Mouse (Mus musculus) heart, embryonic 16.5 days (tissue): Measurements from ENCODE around the gene Brms1. TPM values are rescaled to one million over a fixed set of nuclear protein-coding genes. Genes with fewer than 3 reads are reported as not detected.

Experiments used
- ATAC-seq: fragments of 200-750 bp; cut with Nextera tagmentation; replicated peaks from 2 replicates; pipeline ENCODE4 v1.8.0; 2017; ENCODE audit warnings: moderate number of reproducible peaks; ENCODE audit not compliant: insufficient read depth, low FRiP score; ENCODE audit errors: extremely low read depth
- H3K27ac ChIP-seq: fragments of 300-500 bp; sonication (generic); 2 replicates; pipeline ENCODE4 v1.5.1; 2014; ENCODE audit warnings: mild to moderate bottlenecking, low read length, control low read depth, moderate library complexity
- H3K27me3 ChIP-seq: fragments of 300-500 bp; sonication (generic); 2 replicates; pipeline ENCODE4 v1.6.1; 2014; ENCODE audit warnings: low read length, mixed read lengths; ENCODE audit not compliant: control insufficient read depth, insufficient read depth
- H3K36me3 ChIP-seq: fragments of 300-500 bp; sonication (generic); 2 replicates; pipeline ENCODE4 v1.6.1; 2014; ENCODE audit not compliant: control insufficient read depth, insufficient read depth
- H3K4me1 ChIP-seq: fragments of 300-500 bp; sonication (generic); 2 replicates; pipeline ENCODE4 v1.6.1; 2014; ENCODE audit warnings: low read length, mixed read lengths; ENCODE audit not compliant: control insufficient read depth, insufficient read depth
- H3K4me2 ChIP-seq: fragments of 300-500 bp; sonication (generic); 2 replicates; pipeline ENCODE4 v1.6.1; 2014; ENCODE audit warnings: low read depth, mild to moderate bottlenecking, control low read depth, low read length
- H3K4me3 ChIP-seq: fragments of 300-500 bp; sonication (generic); 2 replicates; pipeline ENCODE4 v1.5.1; 2014; ENCODE audit warnings: mild to moderate bottlenecking, control low read depth, low read length
- H3K9ac ChIP-seq: fragments of 300-500 bp; sonication (generic); 2 replicates; pipeline ENCODE4 v1.6.1; 2014; ENCODE audit warnings: low read length, control low read depth
- H3K9me3 ChIP-seq: fragments of 300-500 bp; sonication (generic); replicated peaks from 2 replicates; pipeline ENCODE4 v1.6.1; 2016; ENCODE audit warnings: low read length; ENCODE audit not compliant: control insufficient read depth
- WGBS: fragments of 180-500 bp; shearing (Covaris S2); extraction: QIAGEN DNeasy Blood & Tissue Kit; methylation state at CpG from one replicate; pipeline ENCODE4 v1.1.7; 2014; 5-methylcytosine and 5-hydroxymethylcytosine counted together
- polyA plus RNA-seq: library from polyadenylated mRNA; unstranded; fragments of >200 nt; fragmentation: Nextera tagmentation; extraction: Ambion mirVana; gene quantifications from 2 replicates; pipeline ENCODE4 v1.2.1, GENCODE M21; 2015

Brms1 gene
- polyA plus RNA-seq, 1 experiment from 2014 or later: 29.7 TPM

DNA sequence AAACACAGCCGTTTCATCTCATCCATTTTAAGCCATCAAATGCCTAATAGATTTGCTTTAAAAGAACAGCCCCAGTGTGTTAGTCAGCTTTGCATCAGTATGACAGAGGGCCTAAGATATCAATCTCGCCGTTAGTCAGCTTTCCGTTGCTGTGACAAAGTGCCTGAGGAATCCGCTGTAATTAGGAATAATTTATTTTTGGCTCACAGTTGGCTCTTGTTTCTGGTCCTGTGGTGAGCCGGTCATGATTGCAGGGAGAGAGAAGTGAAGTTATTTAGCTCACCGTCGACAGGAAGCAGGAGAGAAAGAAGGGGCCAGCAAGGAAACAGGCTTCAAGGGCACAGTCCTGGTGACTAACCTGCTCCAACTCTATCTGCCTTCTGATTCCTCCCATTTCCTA, 28.0 kb upstream of the Brms1 start:
- Histone ChIP-seq H3K27me3 (no peaks in the 10 kb centered on the region), H3K27ac (no peak overlapping the region), H3K4me2 (no peak overlapping the region), H3K9ac (no peak overlapping the region), H3K4me3 (no peak overlapping the region), H3K9me3 (no peaks in the 10 kb centered on the region), H3K36me3 (no peaks in the 10 kb centered on the region), H3K4me1 (peaks cover 20% of the 10 kb centered on the region)
- 36% methylated on average over 8 of the region's 8 CpGs for WGBS
- no peak for ATAC-seq

DNA sequence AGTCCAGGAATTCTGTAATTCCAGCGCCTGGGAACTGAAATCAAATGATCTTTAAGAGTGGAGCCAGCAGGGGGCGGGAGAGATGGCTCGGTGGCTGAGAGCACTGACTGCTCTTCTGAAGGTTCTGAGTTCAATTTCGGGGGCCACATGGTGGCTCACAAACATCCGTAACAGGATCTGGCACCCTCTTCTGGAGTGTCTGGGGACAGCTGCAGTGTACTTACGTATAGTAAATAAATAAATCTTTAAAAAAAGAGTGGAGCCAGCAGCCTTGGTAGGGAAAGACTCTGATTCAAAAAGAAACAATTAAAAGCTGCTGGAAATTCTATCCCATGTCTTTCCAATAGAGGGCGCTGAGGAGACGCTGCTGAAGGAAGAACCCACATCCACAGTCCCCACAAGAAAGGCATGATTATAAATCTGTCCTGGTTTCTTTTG, 26.2 kb upstream of the Brms1 start:
- H3K4me3 ChIP-seq: no peak overlapping the region
- ATAC-seq: no peak

DNA sequence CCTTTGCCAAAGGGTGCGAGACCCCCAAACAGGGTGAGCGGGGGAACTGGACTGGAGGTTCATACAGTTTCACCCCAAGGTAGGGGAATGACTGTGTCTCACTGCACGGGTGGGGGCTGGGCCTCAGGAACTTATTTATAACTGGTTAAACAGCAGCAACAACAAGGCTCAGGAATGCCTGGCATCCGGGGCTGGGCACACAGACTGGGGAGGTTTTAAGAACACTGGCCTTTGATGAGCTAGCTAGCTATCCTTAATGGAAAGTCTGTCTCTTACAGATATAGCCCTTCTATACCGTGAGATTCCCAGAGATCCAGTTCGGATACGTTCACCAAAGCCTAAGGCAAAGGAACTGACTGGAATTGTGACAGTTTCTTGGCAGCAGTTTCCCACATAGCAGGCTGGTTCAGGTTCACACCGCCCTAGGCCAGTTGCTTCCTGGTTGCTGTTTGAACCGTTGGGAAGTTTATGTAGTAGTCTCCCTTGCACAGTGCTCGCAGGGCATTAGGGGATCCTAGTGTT, 24.9 kb upstream of the Brms1 start:
- peak overlapping the region; percentile 65 for H3K9ac ChIP-seq
- H3K36me3 ChIP-seq: no peaks in the 10 kb centered on the region
- H3K27me3 ChIP-seq: no peaks in the 10 kb centered on the region
- H3K9me3 ChIP-seq: no peaks in the 10 kb centered on the region
- 15% methylated on average over 10 of the region's 10 CpGs for WGBS
- peak overlapping the region; percentile 99 for H3K27ac ChIP-seq
- peak overlapping the region; percentile 58 for H3K4me2 ChIP-seq
- peaks cover 22% of the 10 kb centered on the region for H3K4me1 ChIP-seq
- ATAC-seq: peak; percentile 93
- no peak overlapping the region for H3K4me3 ChIP-seq

More for the DNA sequence above, 26.2 kb upstream of the Brms1 start:
- no peaks in the 10 kb centered on the region for H3K27me3 ChIP-seq
- H3K27ac ChIP-seq: peak overlapping the region; percentile 99
- H3K9ac ChIP-seq: no peak overlapping the region
- H3K9me3 ChIP-seq: no peaks in the 10 kb centered on the region
- no peak overlapping the region for H3K4me2 ChIP-seq
- WGBS: 23% methylated on average over 8 of the region's 8 CpGs
- peaks cover 22% of the 10 kb centered on the region for H3K4me1 ChIP-seq
- H3K36me3 ChIP-seq: no peaks in the 10 kb centered on the region

DNA sequence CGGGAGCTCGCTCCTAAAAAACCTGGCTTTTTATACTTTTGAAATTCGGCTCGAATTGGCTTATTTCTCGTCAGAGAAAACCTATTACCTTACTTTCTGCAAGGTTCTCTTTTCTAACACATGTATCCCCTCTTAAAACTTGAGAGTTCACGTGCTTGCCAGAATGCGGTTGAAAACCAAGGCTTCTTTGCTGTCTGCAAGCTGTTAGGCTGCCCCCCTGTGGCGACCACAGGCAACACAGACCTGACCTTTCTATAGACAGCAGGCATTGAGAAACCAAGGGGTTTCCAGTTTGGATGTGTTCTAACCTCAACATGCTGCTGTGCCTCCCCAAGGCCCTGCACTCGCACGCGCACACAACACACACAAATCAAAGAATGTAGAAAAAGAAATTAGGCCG, 24.4 kb upstream of the Brms1 start:
- H3K9ac ChIP-seq: peak overlapping the region; percentile 65
- peak; percentile 47; the same call in 1 of the 2 replicates for ATAC-seq
- peak overlapping the region; percentile 99 for H3K27ac ChIP-seq
- no peaks in the 10 kb centered on the region for H3K27me3 ChIP-seq
- WGBS: 20% methylated on average over 12 of the region's 12 CpGs
- no peak overlapping the region for H3K4me3 ChIP-seq
- H3K36me3 ChIP-seq: no peaks in the 10 kb centered on the region
- H3K9me3 ChIP-seq: no peaks in the 10 kb centered on the region
- peaks cover 22% of the 10 kb centered on the region for H3K4me1 ChIP-seq
- peak overlapping the region; percentile 58 for H3K4me2 ChIP-seq

GRCm38 (mm10) chr19:5017611-5018010, 23.5 kb upstream of the Brms1 start:
- no peak overlapping the region for H3K4me2 ChIP-seq
- no peak overlapping the region for H3K4me3 ChIP-seq
- H3K27me3 ChIP-seq: no peaks in the 10 kb centered on the region
- H3K9ac ChIP-seq: no peak overlapping the region
- H3K4me1 ChIP-seq: peaks cover 22% of the 10 kb centered on the region
- no peaks in the 10 kb centered on the region for H3K36me3 ChIP-seq
- no peak for ATAC-seq
- H3K27ac ChIP-seq: 0 out of 2 replicates have a peak overlapping the region, but pooled peaks have one; percentile 16
- no peaks in the 10 kb centered on the region for H3K9me3 ChIP-seq
- WGBS: 72% methylated on average over 4 of the region's 4 CpGs

GRCm38 (mm10) chr19:5018191-5018590, 23.0 kb upstream of the Brms1 start:
- H3K4me1 ChIP-seq: peaks cover 22% of the 10 kb centered on the region
- no peak overlapping the region for H3K9ac ChIP-seq
- H3K36me3 ChIP-seq: no peaks in the 10 kb centered on the region
- ATAC-seq: no peak
- H3K27me3 ChIP-seq: no peaks in the 10 kb centered on the region
- H3K9me3 ChIP-seq: no peaks in the 10 kb centered on the region
- H3K4me2 ChIP-seq: no peak overlapping the region
- no peak overlapping the region for H3K4me3 ChIP-seq
- H3K27ac ChIP-seq: no peak overlapping the region
- WGBS: 70% methylated on average over 3 of the region's 3 CpGs

- Histone ChIP-seq H3K4me3 (no peak overlapping the region), H3K4me1 (peaks cover 14% of the 10 kb centered on the region), H3K27ac (no peak overlapping the region), H3K9me3 (no peaks in the 10 kb centered on the region), H3K36me3 (no peaks in the 10 kb centered on the region), H3K4me2 (no peak overlapping the region), H3K9ac (no peak overlapping the region), H3K27me3 (no peaks in the 10 kb centered on the region)
- no peak for ATAC-seq
- WGBS: 67% methylated on average over 2 of the region's 2 CpGs
These were observed 19.7 kb upstream of the Brms1 start for GRCm38 (mm10) chr19:5021416-5021815.

DNA sequence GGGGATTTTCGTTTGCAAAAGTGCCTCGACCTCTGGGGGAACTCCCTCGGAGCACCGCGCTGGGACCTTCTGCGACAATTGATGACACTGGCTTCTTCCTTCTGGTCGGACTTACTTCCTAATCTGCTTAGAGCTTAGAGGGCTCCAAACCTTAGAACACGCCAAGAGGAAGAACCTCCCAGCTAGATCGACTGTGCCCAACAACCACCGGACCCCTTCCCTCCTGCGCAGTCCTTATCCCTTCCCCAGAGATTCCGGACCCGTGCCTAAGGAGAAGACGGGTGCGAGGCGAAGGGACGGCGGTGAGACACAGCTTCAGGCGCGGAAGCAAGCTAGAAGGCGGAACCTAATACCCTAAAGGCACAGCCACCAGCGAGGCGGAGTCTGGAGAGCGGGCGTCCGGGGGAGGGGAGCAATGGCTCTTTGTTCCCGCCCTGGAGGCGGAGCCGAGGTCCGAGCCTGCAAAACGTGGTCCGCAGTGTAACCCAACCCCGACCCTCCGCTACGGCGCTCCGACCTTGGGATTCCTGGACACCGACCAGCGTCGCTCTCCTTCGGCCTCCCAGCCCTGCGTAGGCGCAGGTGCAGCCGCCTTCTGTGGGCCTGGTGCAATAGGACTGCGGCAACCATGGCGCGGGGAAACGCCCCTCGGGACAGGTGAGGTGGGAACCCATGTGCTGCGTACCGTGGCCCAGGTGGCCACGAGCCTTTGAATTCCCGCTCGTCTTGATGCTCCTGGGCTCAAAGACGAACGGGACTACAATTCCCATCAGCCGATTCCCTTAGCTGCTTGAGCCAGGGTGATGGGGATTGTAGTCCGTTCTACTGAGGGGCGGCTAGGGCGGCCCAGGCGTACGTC, 17.3 kb upstream of the Brms1 start, which contains the start of gene Slc29a2:
Gene Slc29a2 (plus strand): TSS at position 240 of the 859 bp plus-strand sequence.
- Histone ChIP-seq H3K9me3 (no peaks in the 10 kb centered on the region), H3K4me2 (peak within 1 kb of the TSS; percentile 91), H3K27me3 (no peaks in the 10 kb centered on the region), H3K27ac (peak within 1 kb of the TSS; percentile 96), H3K9ac (peak within 1 kb of the TSS; percentile 90), H3K36me3 (peaks cover 18% of the 10 kb centered on the region), H3K4me3 (peak within 1 kb of the TSS; percentile 84), H3K4me1 (peaks cover 6% of the 10 kb centered on the region)
- peak; percentile 97 for ATAC-seq
- WGBS: under 1% methylated on average over 62 of the region's 62 CpGs

GRCm38 (mm10) chr19:5026111-5026510, 15.0 kb upstream of the Brms1 start:
- Histone ChIP-seq H3K4me2 (no peak overlapping the region), H3K9ac (no peak overlapping the region), H3K4me3 (no peak overlapping the region), H3K4me1 (peaks cover 6% of the 10 kb centered on the region), H3K36me3 (peaks cover 31% of the 10 kb centered on the region), H3K27me3 (no peaks in the 10 kb centered on the region), H3K27ac (no peak overlapping the region), H3K9me3 (no peaks in the 10 kb centered on the region)
- WGBS: 81% methylated on average over 8 of the region's 8 CpGs
- ATAC-seq: no peak
